Mouse (Mus musculus) erythroblast, embryonic 14.5 days (primary cell): ENCODE measurements around the gene Tspan12.

Experiments
- GATA1 ChIP-seq: IDR thresholded peaks from 2 replicates; pipeline ENCODE4 v1.6.1; 2012; ENCODE audit warnings: low read length, inconsistent platforms, mixed read lengths
- TAL1 ChIP-seq: IDR thresholded peaks from 3 replicates; pipeline ENCODE4 v1.6.1; 2012; ENCODE audit warnings: low read length, inconsistent platforms, mixed read lengths

GRCm38 (mm10) chr6:21851346-21851595 lies 1.0 kb downstream of the Tspan12 start:
- TF ChIP-seq GATA1 (no peak), TAL1 (no peak)
